Mouse (Mus musculus): ENCODE measurements around the gene Mrpl23.

Mrpl23 gene

GRCm38 (mm10) chr7:142550935-142551373, 18.5 kb downstream of the Mrpl23 start:
- no peak for DNase-seq (ENCODE audit: extremely low read depth, insufficient read length, low spot score)

- no peak for DNase-seq (ENCODE audit: extremely low read depth, insufficient read length, low spot score)
These were observed 19.2 kb downstream of the Mrpl23 start for GRCm38 (mm10) chr7:142551691-142552090.

- DNase-seq (ENCODE audit: extremely low read depth, insufficient read length, low spot score): no peak
These were observed 20.3 kb downstream of the Mrpl23 start for GRCm38 (mm10) chr7:142552591-142553416.

GRCm38 (mm10) chr7:142553417-142554335, 21.2 kb downstream of the Mrpl23 start:
- DNase-seq (ENCODE audit: extremely low read depth, insufficient read length, low spot score): no peak

- DNase-seq (ENCODE audit: extremely low read depth, insufficient read length, low spot score): no peak
These were observed 22.1 kb downstream of the Mrpl23 start for GRCm38 (mm10) chr7:142554625-142555024.

- DNase-seq (ENCODE audit: extremely low read depth, insufficient read length, low spot score): no peak
These were observed 23.0 kb downstream of the Mrpl23 start for GRCm38 (mm10) chr7:142555366-142556088.

- DNase-seq (ENCODE audit: extremely low read depth, insufficient read length, low spot score): no peak
These were observed 23.6 kb downstream of the Mrpl23 start for GRCm38 (mm10) chr7:142556089-142556476.

GRCm38 (mm10) chr7:142557696-142558095, 25.2 kb downstream of the Mrpl23 start:
- DNase-seq (ENCODE audit: extremely low read depth, insufficient read length, low spot score): no peak

- no peak for DNase-seq (ENCODE audit: extremely low read depth, insufficient read length, low spot score)
These were observed 26.1 kb downstream of the Mrpl23 start for GRCm38 (mm10) chr7:142558511-142559146.

- DNase-seq (ENCODE audit: extremely low read depth, insufficient read length, low spot score): no peak
These were observed 27.2 kb downstream of the Mrpl23 start for GRCm38 (mm10) chr7:142559651-142560175.

GRCm38 (mm10) chr7:142560942-142561855, 28.7 kb downstream of the Mrpl23 start:
- DNase-seq (ENCODE audit: extremely low read depth, insufficient read length, low spot score): no peak

- DNase-seq (ENCODE audit: extremely low read depth, insufficient read length, low spot score): no peak
These were observed 29.4 kb downstream of the Mrpl23 start for GRCm38 (mm10) chr7:142561856-142562404.

- DNase-seq (ENCODE audit: extremely low read depth, insufficient read length, low spot score): no peak
These were observed 30.7 kb downstream of the Mrpl23 start for GRCm38 (mm10) chr7:142563168-142563567.

- no peak for DNase-seq (ENCODE audit: extremely low read depth, insufficient read length, low spot score)
These were observed 32.6 kb downstream of the Mrpl23 start for GRCm38 (mm10) chr7:142564955-142565643.

- no peak for DNase-seq (ENCODE audit: extremely low read depth, insufficient read length, low spot score)
These were observed 34.0 kb downstream of the Mrpl23 start for GRCm38 (mm10) chr7:142566512-142566911.

GRCm38 (mm10) chr7:142568985-142569384, 36.5 kb downstream of the Mrpl23 start:
- DNase-seq (ENCODE audit: extremely low read depth, insufficient read length, low spot score): no peak

- DNase-seq (ENCODE audit: extremely low read depth, insufficient read length, low spot score): no peak
These were observed 38.1 kb downstream of the Mrpl23 start for GRCm38 (mm10) chr7:142570565-142570964.
